Mouse (Mus musculus): ENCODE measurements at regions not wholly inside any gene's neighbourhood (a gene's known extent, or its start where the extent isn't known, plus 50 kb on each side); places are given as distances from the start of the nearest gene placed in this dataset.

DNA sequence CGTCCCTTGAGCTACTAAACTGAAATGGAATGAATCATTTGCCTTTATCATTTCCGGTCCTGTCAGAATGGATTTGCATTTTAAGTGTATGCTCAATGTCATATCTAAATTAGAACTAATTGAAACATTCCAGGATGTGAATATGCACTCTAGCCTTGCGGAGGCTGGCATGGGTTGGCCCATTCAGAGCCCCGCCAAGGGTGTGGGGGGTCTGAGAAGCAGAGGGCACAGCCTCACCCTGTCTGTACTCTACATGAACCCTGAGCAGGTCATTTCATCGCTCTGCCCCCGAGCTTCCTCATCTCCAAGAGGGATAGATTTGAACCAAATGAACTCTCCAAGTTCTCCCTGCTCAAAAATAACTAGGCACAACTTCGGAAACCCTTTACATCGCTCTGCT is 250.1 kb upstream of the Cdh5 start:
- Histone ChIP-seq H3K4me1 (ENCODE audit: control insufficient read depth, insufficient read depth, low read length) (no peaks in the 10 kb centered on the region), H3K79me2 (ENCODE audit: control insufficient read depth, insufficient read depth, low read length) (no peaks in the 10 kb centered on the region), H3K27ac (replicated peaks; ENCODE audit: insufficient read depth, low read depth, low read length) (no peak overlapping the region), H3K9ac (ENCODE audit: low read depth, low read length) (no peak overlapping the region), H3K36me3 (ENCODE audit: control insufficient read depth, insufficient read depth, low read length) (no peaks in the 10 kb centered on the region), H3K4me3 (ENCODE audit: insufficient read depth, low read depth, low read length) (no peak overlapping the region), H3K27me3 (ENCODE audit: control insufficient read depth, insufficient read depth, low read length) (no peaks in the 10 kb centered on the region)
- no peak for TF ChIP-seq POLR2A (IDR thresholded peaks at IDR 0.05; ENCODE audit: extremely low read depth, insufficient read depth, low read length)
- TF ChIP-seq CTCF (IDR thresholded peaks at IDR 0.05; ENCODE audit: low read depth, low read length), result no peak
- DNase-seq (ENCODE audit: extremely low read depth, low read depth, low spot score), result no peak
- 80% methylated on average over 8 of the region's 8 CpGs for WGBS

DNA sequence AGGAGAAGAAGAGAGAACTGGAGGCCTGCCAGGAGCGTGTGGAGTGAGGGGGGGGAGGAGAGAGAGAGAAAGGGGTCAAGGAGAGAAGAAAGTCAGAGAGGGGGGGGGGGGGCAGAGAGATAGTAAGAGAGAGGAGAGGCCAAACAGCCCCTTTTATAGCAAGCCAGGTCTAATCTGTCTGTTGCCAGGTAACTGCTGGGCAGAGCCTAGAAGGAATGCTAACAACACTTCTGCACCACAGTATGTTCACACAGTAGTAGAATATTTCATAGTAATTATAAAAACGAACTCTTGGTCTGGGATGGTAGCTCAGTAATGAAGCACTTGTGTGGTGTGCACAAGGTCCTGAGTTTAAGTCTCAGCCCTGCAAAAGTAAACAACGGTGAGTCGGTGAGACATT is 248.4 kb upstream of the Cdh5 start:
- no peak for TF ChIP-seq CTCF (IDR thresholded peaks at IDR 0.05; ENCODE audit: low read depth, low read length)
- TF ChIP-seq POLR2A (IDR thresholded peaks at IDR 0.05; ENCODE audit: extremely low read depth, insufficient read depth, low read length), result no peak
- Histone ChIP-seq H3K36me3 (ENCODE audit: control insufficient read depth, insufficient read depth, low read length) (no peaks in the 10 kb centered on the region), H3K9ac (ENCODE audit: low read depth, low read length) (no peak overlapping the region), H3K79me2 (ENCODE audit: control insufficient read depth, insufficient read depth, low read length) (no peaks in the 10 kb centered on the region), H3K4me3 (ENCODE audit: insufficient read depth, low read depth, low read length) (no peak overlapping the region), H3K27ac (replicated peaks; ENCODE audit: insufficient read depth, low read depth, low read length) (no peak overlapping the region), H3K4me1 (ENCODE audit: control insufficient read depth, insufficient read depth, low read length) (no peaks in the 10 kb centered on the region), H3K27me3 (ENCODE audit: control insufficient read depth, insufficient read depth, low read length) (no peaks in the 10 kb centered on the region)
- 68% methylated on average over 4 of the region's 4 CpGs for WGBS
- DNase-seq (ENCODE audit: extremely low read depth, low read depth, low spot score), result no peak

DNA sequence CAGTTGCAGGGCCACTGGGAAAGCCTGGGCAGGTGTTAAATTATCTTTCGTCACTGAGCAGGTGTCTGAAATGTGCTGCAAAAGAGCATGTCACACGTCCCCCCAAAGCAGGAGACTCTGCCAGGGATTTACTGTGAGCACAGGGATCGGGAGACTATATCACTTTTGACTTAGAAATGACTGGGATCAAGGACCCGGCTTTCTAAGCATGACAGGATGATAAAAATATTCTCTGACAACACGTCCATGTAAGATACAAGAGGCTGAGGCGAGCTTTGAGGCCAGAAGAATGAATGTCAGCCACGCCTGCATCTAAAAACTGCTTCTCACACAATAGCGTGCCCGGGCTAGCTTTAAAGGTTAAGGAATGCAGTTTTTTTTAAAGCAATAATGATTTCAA is 246.1 kb upstream of the Cdh5 start:
- Histone ChIP-seq H3K9ac (ENCODE audit: low read depth, low read length) (no peak overlapping the region), H3K27me3 (ENCODE audit: control insufficient read depth, insufficient read depth, low read length) (no peaks in the 10 kb centered on the region), H3K4me1 (ENCODE audit: control insufficient read depth, insufficient read depth, low read length) (no peaks in the 10 kb centered on the region), H3K4me3 (ENCODE audit: insufficient read depth, low read depth, low read length) (no peak overlapping the region), H3K36me3 (ENCODE audit: control insufficient read depth, insufficient read depth, low read length) (no peaks in the 10 kb centered on the region), H3K79me2 (ENCODE audit: control insufficient read depth, insufficient read depth, low read length) (no peaks in the 10 kb centered on the region), H3K27ac (replicated peaks; ENCODE audit: insufficient read depth, low read depth, low read length) (no peak overlapping the region)
- TF ChIP-seq POLR2A (IDR thresholded peaks at IDR 0.05; ENCODE audit: extremely low read depth, insufficient read depth, low read length), result no peak
- TF ChIP-seq CTCF (IDR thresholded peaks at IDR 0.05; ENCODE audit: low read depth, low read length), result no peak
- DNase-seq (ENCODE audit: extremely low read depth, low read depth, low spot score), result no peak
- WGBS, result 78% methylated on average over 9 of the region's 9 CpGs

DNA sequence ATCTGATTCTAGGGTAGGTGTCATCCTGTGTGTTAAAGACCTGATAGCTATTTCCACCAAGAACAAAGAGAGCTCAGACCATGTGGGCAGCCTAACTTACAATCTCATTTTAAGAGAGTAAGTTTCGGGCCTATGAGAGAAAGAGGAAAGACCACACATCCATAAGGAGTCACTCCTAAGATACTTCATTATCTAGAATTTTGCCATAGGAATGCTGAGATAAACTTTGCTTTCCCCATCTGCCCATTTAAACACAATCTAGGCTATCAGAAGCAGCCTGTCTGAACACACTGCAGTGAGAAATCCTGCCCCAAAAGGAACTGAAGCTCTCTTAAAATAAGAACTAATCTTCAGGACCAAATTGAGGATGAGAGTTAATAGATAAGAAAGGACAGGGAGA is 242.3 kb upstream of the Cdh5 start:
- Histone ChIP-seq H3K27me3 (ENCODE audit: control insufficient read depth, insufficient read depth, low read length) (no peaks in the 10 kb centered on the region), H3K79me2 (ENCODE audit: control insufficient read depth, insufficient read depth, low read length) (no peaks in the 10 kb centered on the region), H3K9ac (ENCODE audit: low read depth, low read length) (no peak overlapping the region), H3K27ac (replicated peaks; ENCODE audit: insufficient read depth, low read depth, low read length) (no peak overlapping the region), H3K36me3 (ENCODE audit: control insufficient read depth, insufficient read depth, low read length) (no peaks in the 10 kb centered on the region), H3K4me3 (ENCODE audit: insufficient read depth, low read depth, low read length) (no peak overlapping the region), H3K4me1 (ENCODE audit: control insufficient read depth, insufficient read depth, low read length) (no peaks in the 10 kb centered on the region)
- no peak for DNase-seq (ENCODE audit: extremely low read depth, low read depth, low spot score)
- WGBS, result 82% methylated on average over 1 of the region's 1 CpGs
- TF ChIP-seq POLR2A (IDR thresholded peaks at IDR 0.05; ENCODE audit: extremely low read depth, insufficient read depth, low read length), result no peak
- no peak for TF ChIP-seq CTCF (IDR thresholded peaks at IDR 0.05; ENCODE audit: low read depth, low read length)

DNA sequence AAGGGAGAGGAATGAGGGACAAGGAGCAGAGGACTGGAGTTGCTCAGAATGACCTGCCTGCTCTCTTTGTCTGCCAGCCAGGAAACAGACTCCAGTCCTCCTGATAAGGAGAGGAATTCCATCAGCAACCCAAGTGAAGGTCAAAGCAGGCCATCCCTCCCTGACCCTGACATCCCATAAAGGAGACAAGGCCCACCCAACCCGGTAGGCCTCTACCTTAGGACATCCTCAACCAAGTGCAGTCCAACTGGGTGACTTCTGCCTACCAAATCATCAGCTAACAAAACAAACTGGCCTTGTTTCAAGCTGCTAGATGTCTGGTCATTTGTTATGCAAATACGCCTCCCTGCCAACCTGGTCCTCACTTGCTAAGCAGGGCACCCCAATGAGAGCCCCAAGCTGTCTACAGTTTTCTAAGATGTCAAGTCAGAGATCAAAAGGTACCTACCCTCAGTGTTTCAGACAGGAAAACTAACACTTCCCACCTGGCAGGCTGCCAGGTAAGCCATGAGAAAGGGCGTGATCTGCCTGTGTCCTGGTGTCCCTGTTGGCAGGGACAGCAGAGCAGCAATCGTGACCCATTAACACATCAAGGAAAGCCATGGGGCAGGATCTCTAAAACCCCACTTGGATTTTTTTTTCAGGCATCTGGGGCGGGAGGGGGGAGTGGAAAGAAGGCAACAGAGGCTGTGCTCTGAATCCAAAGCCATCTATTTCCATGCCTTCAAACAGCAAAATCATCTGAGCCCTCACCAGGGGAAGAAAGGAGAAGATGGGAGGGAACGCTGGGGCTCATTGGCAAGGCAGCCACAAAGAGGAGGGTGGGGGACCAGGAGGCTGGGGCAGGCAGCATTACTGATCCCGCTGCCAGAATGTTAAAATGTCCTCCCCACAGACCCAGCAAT is 227.6 kb upstream of the Cdh5 start:
- no peak overlapping the region for H3K4me3 ChIP-seq (ENCODE audit: insufficient read depth, low read depth, low read length)
- no peak for TF ChIP-seq CTCF (IDR thresholded peaks at IDR 0.05; ENCODE audit: low read depth, low read length)
- no peak for TF ChIP-seq POLR2A (IDR thresholded peaks at IDR 0.05; ENCODE audit: extremely low read depth, insufficient read depth, low read length)
- WGBS, result 37% methylated on average over 7 of the region's 7 CpGs
- no peak overlapping the region for H3K27ac ChIP-seq (replicated peaks; ENCODE audit: insufficient read depth, low read depth, low read length)
- H3K27me3 ChIP-seq (ENCODE audit: control insufficient read depth, insufficient read depth, low read length), result no peaks in the 10 kb centered on the region
- H3K4me1 ChIP-seq (ENCODE audit: control insufficient read depth, insufficient read depth, low read length), result no peaks in the 10 kb centered on the region
- H3K36me3 ChIP-seq (ENCODE audit: control insufficient read depth, insufficient read depth, low read length), result no peaks in the 10 kb centered on the region
- H3K79me2 ChIP-seq (ENCODE audit: control insufficient read depth, insufficient read depth, low read length), result no peaks in the 10 kb centered on the region
- DNase-seq (ENCODE audit: extremely low read depth, low read depth, low spot score), result peak; percentile 8
- H3K9ac ChIP-seq (ENCODE audit: low read depth, low read length), result no peak overlapping the region

DNA sequence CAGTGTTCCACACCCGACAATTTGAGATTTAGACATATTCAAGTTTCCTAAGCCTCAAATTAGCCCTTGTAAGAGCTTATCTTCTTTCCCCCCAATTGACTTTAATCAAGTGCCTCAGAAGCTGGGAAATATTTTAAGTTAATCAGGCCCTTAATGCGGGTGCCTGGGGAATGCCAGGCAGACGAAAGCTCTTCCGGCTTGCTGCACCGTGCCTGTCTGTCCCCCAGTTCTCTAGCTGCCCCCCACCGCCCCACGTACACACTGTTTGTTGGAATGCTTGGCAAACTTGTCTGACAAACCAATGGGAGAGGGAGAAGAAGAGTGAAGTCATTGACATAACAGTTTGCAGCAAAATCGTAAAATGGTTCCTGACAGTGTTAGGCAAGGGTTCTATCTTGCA is 226.9 kb upstream of the Cdh5 start:
- no peak overlapping the region for H3K27ac ChIP-seq (replicated peaks; ENCODE audit: insufficient read depth, low read depth, low read length)
- no peak overlapping the region for H3K9ac ChIP-seq (ENCODE audit: low read depth, low read length)
- WGBS, result 79% methylated on average over 8 of the region's 8 CpGs
- H3K4me3 ChIP-seq (ENCODE audit: insufficient read depth, low read depth, low read length), result no peak overlapping the region
- no peaks in the 10 kb centered on the region for H3K36me3 ChIP-seq (ENCODE audit: control insufficient read depth, insufficient read depth, low read length)
- H3K4me1 ChIP-seq (ENCODE audit: control insufficient read depth, insufficient read depth, low read length), result no peaks in the 10 kb centered on the region
- no peaks in the 10 kb centered on the region for H3K27me3 ChIP-seq (ENCODE audit: control insufficient read depth, insufficient read depth, low read length)
- DNase-seq (ENCODE audit: extremely low read depth, low read depth, low spot score), result no peak
- TF ChIP-seq POLR2A (IDR thresholded peaks at IDR 0.05; ENCODE audit: extremely low read depth, insufficient read depth, low read length) (no peak), CTCF (IDR thresholded peaks at IDR 0.05; ENCODE audit: low read depth, low read length) (no peak)
- H3K79me2 ChIP-seq (ENCODE audit: control insufficient read depth, insufficient read depth, low read length), result no peaks in the 10 kb centered on the region
